Mouse (Mus musculus) limb, embryonic 14.5 days (tissue): ENCODE data around the gene Dera. TPM values are rescaled to one million over a fixed set of nuclear protein-coding genes. Genes with fewer than 3 reads are reported as not detected.

ENCODE experiments used
- ATAC-seq: fragments of 200-750 bp; cut with Nextera tagmentation; 2 replicates; pipeline ENCODE4 v1.8.0; 2017; ENCODE audit warnings: low read depth, moderate number of reproducible peaks, moderate TSS enrichment; ENCODE audit not compliant: low FRiP score
- DNase-seq: peaks from one replicate; pipeline ENCODE4 v3.0.0-alpha.2; 2015; ENCODE audit warnings: low spot score
- H3K27ac ChIP-seq: fragments of 300-500 bp; sonication (generic); replicated peaks from 2 replicates; pipeline ENCODE4 v1.5.1; 2014; ENCODE audit warnings: low read depth, mild to moderate bottlenecking, low read length, moderate library complexity, mixed read lengths
- H3K27me3 ChIP-seq: fragments of 300-500 bp; sonication (generic); 2 replicates; pipeline ENCODE4 v1.6.1; 2014; ENCODE audit warnings: low read length, mixed read lengths; ENCODE audit not compliant: control insufficient read depth, insufficient read depth
- H3K36me3 ChIP-seq: fragments of 300-500 bp; sonication (generic); 2 replicates; pipeline ENCODE4 v1.6.1; 2014; ENCODE audit warnings: mild to moderate bottlenecking, low read length, moderate library complexity, mixed read lengths; ENCODE audit not compliant: control insufficient read depth, insufficient read depth
- H3K4me1 ChIP-seq: fragments of 300-500 bp; sonication (generic); 2 replicates; pipeline ENCODE4 v1.6.1; 2014; ENCODE audit warnings: antibody characterized with exemption, low read length, mixed read lengths; ENCODE audit not compliant: control insufficient read depth, insufficient read depth
- H3K4me2 ChIP-seq: fragments of 300-500 bp; sonication (generic); replicated peaks from 2 replicates; pipeline ENCODE4 v1.6.1; 2014; ENCODE audit warnings: low read depth, mild to moderate bottlenecking, low read length, moderate library complexity; ENCODE audit not compliant: severe bottlenecking
- H3K4me3 ChIP-seq: fragments of 300-500 bp; sonication (generic); replicated peaks from 2 replicates; pipeline ENCODE4 v1.5.1; 2014; ENCODE audit warnings: low read length
- H3K9ac ChIP-seq: fragments of 300-500 bp; sonication (generic); 2 replicates; pipeline ENCODE4 v1.6.1; 2014; ENCODE audit warnings: mild to moderate bottlenecking, low read depth, low read length, moderate library complexity; ENCODE audit not compliant: severe bottlenecking
- H3K9me3 ChIP-seq: fragments of 300-500 bp; sonication (generic); 2 replicates; pipeline ENCODE4 v1.6.1; 2016; ENCODE audit warnings: low read length; ENCODE audit not compliant: control insufficient read depth
- POLR2A ChIP-seq: fragments of 200-500 bp; IDR thresholded peaks from 2 replicates; pipeline ENCODE4 v1.8.0; 2012; ENCODE audit warnings: inconsistent platforms, mild to moderate bottlenecking, moderate library complexity, borderline replicate concordance; ENCODE audit not compliant: insufficient read depth, insufficient read length; ENCODE audit errors: extremely low read depth
- WGBS: fragments of 180-500 bp; shearing (Covaris S2); extraction: QIAGEN DNeasy Blood & Tissue Kit; methylation state at CpG from one replicate; pipeline ENCODE4 v1.1.7; 2014; 5-methylcytosine and 5-hydroxymethylcytosine counted together
- polyA plus RNA-seq, 2 experiments: library from polyadenylated mRNA; depleted of rRNA in 1 of 2; stranded (reverse) in 1 of 2; unstranded in 1 of 2; fragments of >200 nt; fragmentation: Nextera tagmentation in 1 of 2; extraction: Ambion mirVana in 1 of 2; gene quantifications; 2 replicates each; pipeline versions ENCODE4 v1.2.1 to v1.2.3; 2012 to 2014

The Dera gene
- polyA plus RNA-seq, 2 experiments: 17.1 to 43.5 TPM

DNA sequence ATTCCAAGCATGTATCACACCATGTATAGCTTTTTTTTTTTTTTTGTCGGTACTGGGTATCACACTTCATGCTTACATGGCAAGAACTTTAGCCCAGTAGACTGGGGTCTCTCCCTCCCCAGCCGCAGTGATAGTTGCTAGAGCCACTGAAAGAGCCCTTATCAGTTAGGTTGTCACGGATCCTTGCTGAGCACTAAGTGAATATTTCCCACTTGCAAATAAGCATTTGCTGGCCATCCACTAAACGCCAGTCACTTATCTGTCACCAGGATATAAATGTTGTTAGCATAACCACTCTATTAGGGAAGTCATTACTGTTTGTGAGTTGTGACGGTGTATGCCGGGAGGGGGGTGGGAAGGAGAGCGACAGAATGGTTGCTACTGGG lies 19.9 kb upstream of the Dera start:
- peaks cover 15% of the 10 kb centered on the region for H3K36me3 ChIP-seq
- H3K27ac ChIP-seq: no peak overlapping the region
- WGBS: 2% methylated on average over 7 of the region's 7 CpGs
- TF ChIP-seq POLR2A: no peak
- H3K9ac ChIP-seq: peak overlapping the region; percentile 95
- ATAC-seq (peak; percentile 39; the same call in 1 of the 2 replicates), DNase-seq (no peak)
- no peaks in the 10 kb centered on the region for H3K9me3 ChIP-seq
- H3K4me1 ChIP-seq: peaks cover 13% of the 10 kb centered on the region
- H3K27me3 ChIP-seq: no peaks in the 10 kb centered on the region
- H3K4me2 ChIP-seq: peak overlapping the region; percentile 91
- peak overlapping the region; percentile 71 for H3K4me3 ChIP-seq

DNA sequence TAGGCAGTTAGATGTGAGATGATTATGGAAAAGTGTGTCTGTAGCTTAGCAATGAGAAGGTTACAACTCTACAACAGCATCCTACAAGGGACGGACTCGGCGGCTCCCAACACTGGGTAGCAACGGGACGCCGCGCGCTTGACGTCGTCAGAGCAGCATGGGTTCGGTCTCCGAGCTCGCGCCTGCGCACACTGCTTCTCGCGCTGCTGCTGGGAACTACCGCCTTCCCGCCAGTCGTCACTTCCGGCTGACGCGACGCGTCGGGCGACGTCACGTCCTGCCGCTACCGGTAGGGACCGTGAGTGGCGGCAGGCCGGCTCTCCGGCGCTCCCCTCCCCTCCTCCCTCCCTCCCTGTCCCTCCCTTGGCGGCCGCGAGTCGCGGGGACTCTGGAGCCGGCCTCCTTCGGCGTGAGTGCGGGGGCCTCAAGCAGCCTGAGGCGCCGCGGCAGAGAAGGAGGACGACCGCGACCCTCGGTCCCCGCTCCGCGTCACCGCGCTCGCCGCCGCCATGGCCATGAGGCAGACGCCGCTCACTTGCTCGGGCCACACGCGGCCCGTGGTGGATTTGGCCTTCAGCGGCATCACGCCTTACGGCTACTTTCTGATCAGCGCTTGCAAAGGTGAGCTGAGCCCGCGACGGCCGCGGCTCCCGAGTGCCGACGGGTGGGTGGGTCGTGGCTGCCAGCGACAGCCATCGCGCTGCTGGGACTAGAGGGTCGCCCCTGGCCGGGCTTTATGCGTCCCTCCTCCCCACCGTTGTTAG lies 19.3 kb upstream of the Dera start, which contains the start of gene Strap:
TSS of gene Strap (plus strand) at position 233 of the 764 bp plus-strand sequence.
- WGBS: under 1% methylated on average over 57 of the region's 86 CpGs
- H3K9ac ChIP-seq: peak within 1 kb of the TSS; percentile 95
- no peaks in the 10 kb centered on the region for H3K27me3 ChIP-seq
- DNase-seq: peak; percentile 97
- H3K27ac ChIP-seq: peak within 1 kb of the TSS; percentile 86
- peaks cover 13% of the 10 kb centered on the region for H3K4me1 ChIP-seq
- ATAC-seq: peak; percentile 99
- H3K4me2 ChIP-seq: peak within 1 kb of the TSS; percentile 91
- H3K36me3 ChIP-seq: peaks cover 21% of the 10 kb centered on the region
- H3K9me3 ChIP-seq: no peaks in the 10 kb centered on the region
- TF ChIP-seq POLR2A: peak; percentile 79; the same call in 1 of the 2 replicates
- H3K4me3 ChIP-seq: peak within 1 kb of the TSS; percentile 71

DNA sequence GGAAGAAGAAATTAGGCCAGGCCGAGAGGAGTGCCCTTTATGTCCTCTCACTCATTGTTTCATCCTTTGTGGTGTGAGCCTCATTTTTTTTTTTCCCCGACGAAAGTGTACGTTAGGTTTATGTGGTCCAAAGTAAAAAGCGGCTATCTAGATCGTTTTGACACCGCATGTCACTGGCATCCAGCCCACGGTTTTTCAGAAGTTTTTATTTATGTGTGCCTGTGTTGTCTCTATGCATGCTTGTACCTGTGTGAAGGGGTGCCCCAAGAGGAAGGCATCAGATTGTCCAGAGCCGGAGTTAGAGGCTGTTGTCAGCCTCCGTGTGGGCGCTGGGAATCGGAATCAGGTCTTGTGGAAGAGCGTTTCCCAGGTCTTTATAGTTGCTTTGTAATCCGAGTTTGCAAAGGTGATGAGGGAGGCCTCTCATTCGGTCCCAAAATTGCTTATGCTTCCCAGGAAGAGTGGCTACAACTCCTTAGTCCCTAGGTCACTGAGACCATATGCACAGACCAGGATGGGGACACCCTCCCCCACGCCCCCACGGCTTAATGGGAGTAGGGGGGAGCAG lies 18.6 kb upstream of the Dera start:
- Histone ChIP-seq H3K36me3 (peaks cover 28% of the 10 kb centered on the region), H3K4me2 (peak overlapping the region; percentile 84), H3K4me1 (peaks cover 13% of the 10 kb centered on the region), H3K4me3 (peak overlapping the region; percentile 71), H3K27ac (peak overlapping the region; percentile 86; the same call in 1 of the 2 replicates), H3K9ac (peak overlapping the region; percentile 95), H3K27me3 (no peaks in the 10 kb centered on the region), H3K9me3 (no peaks in the 10 kb centered on the region)
- WGBS: 6% methylated on average over 17 of the region's 17 CpGs
- no peak for DNase-seq
- no peak for TF ChIP-seq POLR2A
- no peak for ATAC-seq

GRCm38 (mm10) chr6:137740972-137741371 lies 13.4 kb upstream of the Dera start:
- WGBS: 91% methylated on average over 2 of the region's 2 CpGs
- Histone ChIP-seq H3K4me1 (peaks cover 7% of the 10 kb centered on the region), H3K36me3 (peaks cover 74% of the 10 kb centered on the region), H3K27me3 (no peaks in the 10 kb centered on the region), H3K4me2 (no peak overlapping the region), H3K27ac (no peak overlapping the region), H3K9ac (no peak overlapping the region), H3K4me3 (no peak overlapping the region), H3K9me3 (no peaks in the 10 kb centered on the region)
- ATAC-seq: no peak
- DNase-seq: no peak
- TF ChIP-seq POLR2A: no peak

GRCm38 (mm10) chr6:137744700-137745099 lies 9.6 kb upstream of the Dera start:
- H3K9ac ChIP-seq: no peak overlapping the region
- ATAC-seq (no peak), DNase-seq (no peak)
- no peak overlapping the region for H3K4me2 ChIP-seq
- no peaks in the 10 kb centered on the region for H3K4me1 ChIP-seq
- WGBS: 82% methylated on average over 4 of the region's 4 CpGs
- no peaks in the 10 kb centered on the region for H3K27me3 ChIP-seq
- H3K4me3 ChIP-seq: no peak overlapping the region
- no peak overlapping the region for H3K27ac ChIP-seq
- no peak for TF ChIP-seq POLR2A
- H3K36me3 ChIP-seq: peaks cover 85% of the 10 kb centered on the region
- no peaks in the 10 kb centered on the region for H3K9me3 ChIP-seq
